Mouse (Mus musculus) neural tube, embryonic 15.5 days (tissue): ENCODE results near the gene Dcdc2b. TPM values are rescaled to one million over a fixed set of nuclear protein-coding genes. Genes with fewer than 3 reads are reported as not detected.

ENCODE experiments used
- polyA plus RNA-seq: library from polyadenylated mRNA; unstranded; fragments of >200 nt; fragmentation: Nextera tagmentation; extraction: Ambion mirVana; gene quantifications from 2 replicates; pipeline ENCODE4 v1.2.1, GENCODE M21; 2015

Gene Dcdc2b
- polyA plus RNA-seq, 1 experiment from 2014 or later = 2.5 TPM

Other genes with a start within 250 kb of the Dcdc2b start
- 18.2 and 20.2 TPM in 2 replicates for gene Zbtb8a, start 236.1 kb downstream of the Dcdc2b start, polyA plus RNA-seq
- 14.2 and 15.8 TPM in 2 replicates for gene Zbtb8b, start 173.4 kb downstream of the Dcdc2b start, polyA plus RNA-seq
- 32.7 and 34.0 TPM in 2 replicates for gene Bsdc1, start 152.7 kb downstream of the Dcdc2b start, polyA plus RNA-seq
- gene Tssk3, start 123.2 kb downstream of the Dcdc2b start, polyA plus RNA-seq = 0.19 and 0.27 TPM in 2 replicates
- gene Fam229a, start 123.1 kb downstream of the Dcdc2b start, polyA plus RNA-seq = 0.38 and 0.93 TPM in 2 replicates
- 1,442 and 1,675 TPM in 2 replicates for gene Marcksl1, start 100.7 kb downstream of the Dcdc2b start, polyA plus RNA-seq
- 77.8 and 119 TPM in 2 replicates for gene Hdac1, start 71.5 kb downstream of the Dcdc2b start, polyA plus RNA-seq
- 11.2 and 99.1 TPM in 2 replicates for gene Lck, start 40.6 kb downstream of the Dcdc2b start, polyA plus RNA-seq
- 1.3 TPM in 1 of 2 replicates, not detected in the other for gene Fam167b, start 35.7 kb downstream of the Dcdc2b start, polyA plus RNA-seq
- 205 and 232 TPM in 2 replicates for gene Eif3i, start 13.6 kb downstream of the Dcdc2b start, polyA plus RNA-seq
- 198 and 199 TPM in 2 replicates for gene Tmem234, start 13.6 kb downstream of the Dcdc2b start, polyA plus RNA-seq
- gene Iqcc, start 4.8 kb upstream of the Dcdc2b start, polyA plus RNA-seq = 32.7 and 34.5 TPM in 2 replicates
- 155 and 168 TPM in 2 replicates for gene Ccdc28b, start 9.7 kb upstream of the Dcdc2b start, polyA plus RNA-seq
- gene Txlna, start 26.8 kb upstream of the Dcdc2b start, polyA plus RNA-seq = 37.3 and 51.0 TPM in 2 replicates
- 17.4 and 17.9 TPM in 2 replicates for gene Kpna6, start 58.5 kb upstream of the Dcdc2b start, polyA plus RNA-seq
- gene Tmem39b, start 82.6 kb upstream of the Dcdc2b start, polyA plus RNA-seq = 13.9 and 15.4 TPM in 2 replicates
- 105 and 106 TPM in 2 replicates for gene Khdrbs1, start 128.0 kb upstream of the Dcdc2b start, polyA plus RNA-seq
- gene Ptp4a2, start 197.0 kb upstream of the Dcdc2b start, polyA plus RNA-seq = 217 and 247 TPM in 2 replicates